Mouse (Mus musculus) limb, embryonic 11.5 days (tissue): ENCODE data around the gene Olfr31. TPM values are rescaled to one million over a fixed set of nuclear protein-coding genes. Genes with fewer than 3 reads are reported as not detected.

Experiments
- ATAC-seq: fragments of 200-750 bp; cut with Nextera tagmentation; 2 replicates; pipeline ENCODE4 v1.8.0; 2017; ENCODE audit warnings: low read depth; ENCODE audit not compliant: insufficient number of reproducible peaks, low FRiP score, low TSS enrichment
- DNase-seq: peaks from one replicate; pipeline ENCODE4 v3.0.0-alpha.2; 2015; ENCODE audit warnings: low spot score
- H3K27ac ChIP-seq: fragments of 300-500 bp; sonication (generic); replicated peaks from 2 replicates; pipeline ENCODE4 v1.5.1; 2014; ENCODE audit warnings: low read depth, mild to moderate bottlenecking, low read length
- H3K27me3 ChIP-seq: fragments of 300-500 bp; sonication (generic); 2 replicates; pipeline ENCODE4 v1.6.1; 2014; ENCODE audit warnings: mild to moderate bottlenecking, low read length, mixed read lengths; ENCODE audit not compliant: control insufficient read depth, insufficient read depth
- H3K36me3 ChIP-seq: fragments of 300-500 bp; sonication (generic); 2 replicates; pipeline ENCODE4 v1.6.1; 2014; ENCODE audit warnings: mild to moderate bottlenecking, low read length, moderate library complexity, mixed read lengths; ENCODE audit not compliant: control insufficient read depth, insufficient read depth
- H3K4me1 ChIP-seq: fragments of 300-500 bp; sonication (generic); 2 replicates; pipeline ENCODE4 v1.6.1; 2014; ENCODE audit warnings: low read length, mixed read lengths; ENCODE audit not compliant: control insufficient read depth, insufficient read depth
- H3K4me2 ChIP-seq: fragments of 300-500 bp; sonication (generic); 2 replicates; pipeline ENCODE4 v1.6.1; 2014; ENCODE audit warnings: low read depth, mild to moderate bottlenecking, moderate library complexity; ENCODE audit not compliant: severe bottlenecking
- H3K4me3 ChIP-seq: fragments of 300-500 bp; sonication (generic); 2 replicates; pipeline ENCODE4 v1.5.1; 2014; ENCODE audit warnings: low read depth, low read length
- H3K9ac ChIP-seq: fragments of 300-500 bp; sonication (generic); 2 replicates; pipeline ENCODE4 v1.6.1; 2014; ENCODE audit warnings: mild to moderate bottlenecking, low read length
- H3K9me3 ChIP-seq: fragments of 300-500 bp; sonication (generic); 2 replicates; pipeline ENCODE4 v1.6.1; 2016; ENCODE audit warnings: low read length; ENCODE audit not compliant: control insufficient read depth
- WGBS: fragments of 180-500 bp; shearing (Covaris S2); extraction: QIAGEN DNeasy Blood & Tissue Kit; methylation state at CpG from one replicate; pipeline ENCODE4 v1.1.7; 2014; 5-methylcytosine and 5-hydroxymethylcytosine counted together
- polyA plus RNA-seq: library from polyadenylated mRNA; unstranded; fragments of >200 nt; fragmentation: Nextera tagmentation; extraction: Ambion mirVana; gene quantifications from 2 replicates; pipeline ENCODE4 v1.2.1, GENCODE M21; 2014

The Olfr31 gene
- polyA plus RNA-seq, 1 experiment from 2014 or later: not detected

- H3K9me3 ChIP-seq: peaks cover 41% of the 10 kb centered on the region
- ATAC-seq: no peak
- H3K9ac ChIP-seq: no peak overlapping the region
- H3K4me3 ChIP-seq: no peak overlapping the region
- DNase-seq: peak; percentile 30
- no peak overlapping the region for H3K27ac ChIP-seq
- 94% methylated on average over 14 of the region's 14 CpGs for WGBS
- no peaks in the 10 kb centered on the region for H3K4me1 ChIP-seq
- H3K4me2 ChIP-seq: no peak overlapping the region
- H3K36me3 ChIP-seq: peaks cover 6% of the 10 kb centered on the region; the same call in 1 of the 2 replicates
- no peaks in the 10 kb centered on the region for H3K27me3 ChIP-seq
These were observed 25.4 kb downstream of the Olfr31 start for GRCm38 (mm10) chr14:14347836-14348621.

- no peak overlapping the region for H3K4me2 ChIP-seq
These were observed 26.2 kb downstream of the Olfr31 start for GRCm38 (mm10) chr14:14348674-14349401.

GRCm38 (mm10) chr14:14349485-14350262 is 27.0 kb downstream of the Olfr31 start:
- no peak overlapping the region for H3K9ac ChIP-seq
- ATAC-seq: no peak
- H3K36me3 ChIP-seq: peaks cover 6% of the 10 kb centered on the region; the same call in 1 of the 2 replicates

More at GRCm38 (mm10) chr14:14348674-14349401, 26.2 kb downstream of the Olfr31 start:
- Histone ChIP-seq H3K9ac (no peak overlapping the region), H3K4me1 (no peaks in the 10 kb centered on the region), H3K9me3 (peaks cover 41% of the 10 kb centered on the region), H3K36me3 (peaks cover 6% of the 10 kb centered on the region; the same call in 1 of the 2 replicates), H3K27ac (no peak overlapping the region), H3K4me3 (no peak overlapping the region), H3K27me3 (no peaks in the 10 kb centered on the region)
- DNase-seq: peak; percentile 25
- WGBS: 96% methylated on average over 26 of the region's 26 CpGs
- ATAC-seq: no peak

GRCm38 (mm10) chr14:14350263-14351147 is 27.9 kb downstream of the Olfr31 start:
- H3K27me3 ChIP-seq: no peaks in the 10 kb centered on the region
- no peak overlapping the region for H3K4me3 ChIP-seq
- H3K9me3 ChIP-seq: peaks cover 44% of the 10 kb centered on the region
- H3K9ac ChIP-seq: no peak overlapping the region
- ATAC-seq: no peak
- peaks cover 6% of the 10 kb centered on the region; the same call in 1 of the 2 replicates for H3K36me3 ChIP-seq
- no peaks in the 10 kb centered on the region for H3K4me1 ChIP-seq
- no peak overlapping the region for H3K27ac ChIP-seq
- no peak overlapping the region for H3K4me2 ChIP-seq
- DNase-seq: no peak
- WGBS: 95% methylated on average over 28 of the region's 29 CpGs

More at GRCm38 (mm10) chr14:14349485-14350262, 27.0 kb downstream of the Olfr31 start:
- DNase-seq: peak; percentile 34
- no peaks in the 10 kb centered on the region for H3K4me1 ChIP-seq
- no peak overlapping the region for H3K4me3 ChIP-seq
- no peak overlapping the region for H3K27ac ChIP-seq
- peaks cover 39% of the 10 kb centered on the region for H3K9me3 ChIP-seq
- 97% methylated on average over 20 of the region's 20 CpGs for WGBS
- no peak overlapping the region for H3K4me2 ChIP-seq
- no peaks in the 10 kb centered on the region for H3K27me3 ChIP-seq

GRCm38 (mm10) chr14:14351148-14351455 is 28.5 kb downstream of the Olfr31 start:
- H3K27ac ChIP-seq: no peak overlapping the region
- peaks cover 6% of the 10 kb centered on the region; the same call in 1 of the 2 replicates for H3K36me3 ChIP-seq
- H3K4me3 ChIP-seq: no peak overlapping the region
- no peak overlapping the region for H3K9ac ChIP-seq
- ATAC-seq: no peak
- H3K9me3 ChIP-seq: peaks cover 44% of the 10 kb centered on the region
- H3K4me1 ChIP-seq: no peaks in the 10 kb centered on the region
- 91% methylated on average over 7 of the region's 7 CpGs for WGBS
- DNase-seq: no peak
- no peak overlapping the region for H3K4me2 ChIP-seq
- no peaks in the 10 kb centered on the region for H3K27me3 ChIP-seq

GRCm38 (mm10) chr14:14351721-14352590 is 29.3 kb downstream of the Olfr31 start:
- no peaks in the 10 kb centered on the region for H3K27me3 ChIP-seq
- no peaks in the 10 kb centered on the region for H3K4me1 ChIP-seq
- WGBS: 94% methylated on average over 9 of the region's 9 CpGs
- no peak overlapping the region for H3K4me3 ChIP-seq
- no peak for DNase-seq
- H3K4me2 ChIP-seq: no peak overlapping the region
- no peak overlapping the region for H3K27ac ChIP-seq
- H3K9me3 ChIP-seq: peaks cover 40% of the 10 kb centered on the region
- peaks cover 6% of the 10 kb centered on the region; the same call in 1 of the 2 replicates for H3K36me3 ChIP-seq
- no peak overlapping the region for H3K9ac ChIP-seq
- no peak for ATAC-seq

- WGBS: 81% methylated on average over 6 of the region's 6 CpGs
- no peak overlapping the region for H3K4me3 ChIP-seq
- H3K36me3 ChIP-seq: peaks cover 6% of the 10 kb centered on the region; the same call in 1 of the 2 replicates
- H3K4me2 ChIP-seq: no peak overlapping the region
- no peaks in the 10 kb centered on the region for H3K4me1 ChIP-seq
- no peak for DNase-seq
- H3K9ac ChIP-seq: no peak overlapping the region
- H3K27me3 ChIP-seq: no peaks in the 10 kb centered on the region
- H3K9me3 ChIP-seq: peaks cover 36% of the 10 kb centered on the region
- no peak overlapping the region for H3K27ac ChIP-seq
- no peak for ATAC-seq
These were observed 30.0 kb downstream of the Olfr31 start for GRCm38 (mm10) chr14:14352606-14353005.
